Mouse (Mus musculus): ENCODE data around the gene Nsfl1c. TPM values are rescaled to one million over a fixed set of nuclear protein-coding genes. Genes with fewer than 3 reads are reported as not detected.

Gene Nsfl1c
- polyA plus RNA-seq, 1 experiment: 68.9 TPM

DNA sequence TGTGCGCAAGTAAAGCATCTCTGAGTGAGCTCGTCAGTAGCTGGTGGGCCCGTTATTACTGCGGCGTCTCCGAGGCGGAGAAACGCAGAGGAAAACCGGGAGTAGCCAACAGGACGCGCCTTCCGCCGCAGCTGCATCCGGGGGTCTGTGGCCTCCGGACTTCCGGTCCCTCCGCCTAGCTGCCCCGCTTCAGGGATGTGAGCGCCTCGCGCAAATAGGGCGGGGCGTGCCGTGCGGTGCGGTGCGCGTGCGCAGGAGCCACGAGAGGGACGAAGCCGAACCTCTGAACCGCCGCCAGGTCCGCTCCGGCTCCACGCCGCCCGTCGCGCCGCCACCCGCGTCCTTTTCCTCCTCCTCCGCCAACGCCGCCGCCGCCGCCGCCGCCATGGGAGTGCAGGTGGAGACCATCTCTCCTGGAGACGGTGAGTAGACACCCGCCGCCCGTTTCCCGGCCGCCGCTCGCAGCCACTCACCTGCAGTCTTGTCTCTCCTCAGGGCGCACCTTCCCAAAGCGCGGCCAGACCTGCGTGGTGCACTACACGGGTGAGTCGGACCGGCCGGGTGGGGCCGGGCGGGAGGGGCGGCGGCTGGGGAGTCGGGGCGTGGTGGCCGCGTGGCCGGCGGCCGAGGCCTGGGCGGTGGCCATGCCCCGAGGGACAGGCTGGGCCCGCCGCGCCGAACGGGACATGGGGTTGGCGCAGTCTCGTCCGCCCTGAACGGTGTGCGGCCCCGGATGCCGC lies 48.5 kb downstream of the Nsfl1c start, which contains the start of gene Fkbp1a:
Gene Fkbp1a (plus strand): TSS at position 161 of the 740 bp plus-strand sequence.
- under 1% methylated on average over 88 of the region's 93 CpGs for WGBS
- H3K4me3 ChIP-seq (replicated peaks; ENCODE audit: extremely low read depth, low read depth, low read length): peak within 1 kb of the TSS; percentile 84
- DNase-seq: peak; percentile 97
- peaks cover 13% of the 10 kb centered on the region for H3K4me1 ChIP-seq (ENCODE audit: control insufficient read depth, insufficient read depth, low read length)
- TF ChIP-seq POLR2A (IDR thresholded peaks at IDR 0.05; ENCODE audit: borderline replicate concordance, extremely low read depth, low read depth, low read length): peak; percentile 78; the same call in 1 of the 2 replicates
- no peak for TF ChIP-seq CTCF (IDR thresholded peaks at IDR 0.05; ENCODE audit: insufficient read depth, low read length)

- peak; percentile 36 for DNase-seq
- WGBS: under 1% methylated on average over 21 of the region's 21 CpGs
- peak overlapping the region; percentile 84 for H3K4me3 ChIP-seq (replicated peaks; ENCODE audit: extremely low read depth, low read depth, low read length)
- H3K4me1 ChIP-seq (ENCODE audit: control insufficient read depth, insufficient read depth, low read length): peaks cover 13% of the 10 kb centered on the region
- TF ChIP-seq POLR2A (IDR thresholded peaks at IDR 0.05; ENCODE audit: borderline replicate concordance, extremely low read depth, low read depth, low read length) (no peak), CTCF (IDR thresholded peaks at IDR 0.05; ENCODE audit: insufficient read depth, low read length) (no peak)
Measured at GRCm38 (mm10) chr2:151543063-151543895, 49.3 kb downstream of the Nsfl1c start.

GRCm38 (mm10) chr2:151544673-151545072 lies 50.7 kb downstream of the Nsfl1c start:
- Histone ChIP-seq H3K4me1 (ENCODE audit: control insufficient read depth, insufficient read depth, low read length) (peaks cover 20% of the 10 kb centered on the region), H3K4me3 (replicated peaks; ENCODE audit: extremely low read depth, low read depth, low read length) (peak overlapping the region; percentile 57)
- 41% methylated on average over 6 of the region's 6 CpGs for WGBS
- TF ChIP-seq CTCF (IDR thresholded peaks at IDR 0.05; ENCODE audit: insufficient read depth, low read length) (no peak), POLR2A (IDR thresholded peaks at IDR 0.05; ENCODE audit: borderline replicate concordance, extremely low read depth, low read depth, low read length) (no peak)
- no peak for DNase-seq

DNA sequence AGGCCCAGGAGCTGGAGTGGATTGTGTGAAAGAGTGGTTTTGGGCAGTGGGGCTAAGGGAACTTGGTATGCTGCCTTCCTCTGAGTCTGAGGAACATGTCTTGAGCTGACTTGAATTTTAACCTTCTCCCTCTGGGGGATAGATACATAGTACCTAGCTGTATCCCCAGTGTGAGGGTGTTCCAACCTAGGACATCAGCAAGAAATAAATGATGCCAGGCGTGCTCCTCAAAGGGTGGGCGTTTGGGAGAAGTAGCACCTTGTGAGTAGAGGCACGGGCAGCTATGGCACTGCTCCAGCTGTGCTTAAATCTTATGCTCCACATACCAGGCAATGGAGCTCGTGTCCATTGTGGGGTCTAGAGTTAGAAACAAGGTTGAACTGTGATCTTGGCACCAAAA lies 52.6 kb downstream of the Nsfl1c start:
- H3K4me1 ChIP-seq (ENCODE audit: control insufficient read depth, insufficient read depth, low read length): peaks cover 18% of the 10 kb centered on the region
- H3K4me3 ChIP-seq (replicated peaks; ENCODE audit: extremely low read depth, low read depth, low read length): no peak overlapping the region
- WGBS: 69% methylated on average over 4 of the region's 4 CpGs
- DNase-seq: no peak
- no peak for TF ChIP-seq CTCF (IDR thresholded peaks at IDR 0.05; ENCODE audit: insufficient read depth, low read length)
- no peak for TF ChIP-seq POLR2A (IDR thresholded peaks at IDR 0.05; ENCODE audit: borderline replicate concordance, extremely low read depth, low read depth, low read length)

- no peak for DNase-seq
- WGBS: 67% methylated on average over 3 of the region's 3 CpGs
- TF ChIP-seq CTCF (IDR thresholded peaks at IDR 0.05; ENCODE audit: insufficient read depth, low read length): no peak
- no peak for TF ChIP-seq POLR2A (IDR thresholded peaks at IDR 0.05; ENCODE audit: borderline replicate concordance, extremely low read depth, low read depth, low read length)
- H3K4me3 ChIP-seq (replicated peaks; ENCODE audit: extremely low read depth, low read depth, low read length): no peak overlapping the region
- peaks cover 17% of the 10 kb centered on the region for H3K4me1 ChIP-seq (ENCODE audit: control insufficient read depth, insufficient read depth, low read length)
Measured at GRCm38 (mm10) chr2:151549615-151550121, 55.7 kb downstream of the Nsfl1c start.

Other genes with a start within 250 kb of the Nsfl1c start
- not detected in 2 replicates for gene 4921509C19Rik, start 18.0 kb upstream of the Nsfl1c start, polyA plus RNA-seq (2012; rRNA removed)
- 129 and 214 TPM in 2 replicates for gene Fkbp1a, start 48.3 kb downstream of the Nsfl1c start, polyA plus RNA-seq (2012; rRNA removed)
- 4.0 and 10.6 TPM in 2 replicates for gene Sdcbp2, start 78.4 kb downstream of the Nsfl1c start, polyA plus RNA-seq (2012; rRNA removed)
- gene Snph, start 138.4 kb downstream of the Nsfl1c start, polyA plus RNA-seq (2012; rRNA removed): 0.64 and 1.1 TPM in 2 replicates
- gene Rad21l, start 174.4 kb downstream of the Nsfl1c start, polyA plus RNA-seq (2012; rRNA removed): not detected in 2 replicates
- gene Tmem74b, start 207.8 kb downstream of the Nsfl1c start, polyA plus RNA-seq (2012; rRNA removed): 0.29 and 0.32 TPM in 2 replicates

Data from lung, adult 2 months (tissue).